Mouse (Mus musculus): ENCODE data around the gene Mon1a. TPM values are rescaled to one million over a fixed set of nuclear protein-coding genes. Genes with fewer than 3 reads are reported as not detected.

The Mon1a gene
- 1 to 10 TPM; 5.9 to 6.7 TPM for total RNA-seq (2021)
- long read RNA-seq, experiment 1, transcript Mon1a-201 (6 exons, 2,042 nt): major isoform, 11 of 12 reads
- long read RNA-seq, experiment 1, partial matches to known transcripts: 0 of 12 reads
- long read RNA-seq, experiment 1, other reads (novel, unspliced or antisense): 1 of 12 reads
- long read RNA-seq, experiment 2, transcript Mon1a-201 (6 exons, 2,042 nt): major isoform, 9 of 11 reads
- long read RNA-seq, experiment 2, partial matches to known transcripts: 1 of 11 reads
- long read RNA-seq, experiment 2, other reads (novel, unspliced or antisense): 0 of 11 reads

GRCm38 (mm10) chr9:107887804-107888266, at the start of gene Mon1a:
Mon1a (plus strand) TSS chr9:107888151.
- intact Hi-C loops (cut with DNase I; ENCODE audit: low total_unique reads): no loop called here
- peak; percentile 83 for DNase-seq

- no peak for DNase-seq
- intact Hi-C loops (cut with DNase I; ENCODE audit: low total_unique reads): no loop called here
Observed at GRCm38 (mm10) chr9:107838869-107839268, 49.1 kb upstream of the Mon1a start.

- intact Hi-C loops (cut with DNase I; ENCODE audit: low total_unique reads): no loop called here
- DNase-seq: no peak
Observed at GRCm38 (mm10) chr9:107842709-107843108, 45.2 kb upstream of the Mon1a start.

- intact Hi-C loops (cut with DNase I; ENCODE audit: low total_unique reads): no loop called here
- no peak for DNase-seq
Observed at GRCm38 (mm10) chr9:107848922-107849321, 39.0 kb upstream of the Mon1a start.

GRCm38 (mm10) chr9:107858343-107858742, 29.6 kb upstream of the Mon1a start:
- no peak for DNase-seq
- intact Hi-C loops (cut with DNase I; ENCODE audit: low total_unique reads): no loop called here

- intact Hi-C loops (cut with DNase I; ENCODE audit: low total_unique reads): no loop called here
- no peak for DNase-seq
Observed at GRCm38 (mm10) chr9:107864493-107864892, 23.5 kb upstream of the Mon1a start.

- intact Hi-C loops (cut with DNase I; ENCODE audit: low total_unique reads): no loop called here
Observed at GRCm38 (mm10) chr9:107866081-107866480, 21.9 kb upstream of the Mon1a start.

GRCm38 (mm10) chr9:107872350-107873098, 15.4 kb upstream of the Mon1a start:
- peak; percentile 95 for DNase-seq
- intact Hi-C loops (cut with DNase I; ENCODE audit: low total_unique reads): no loop called here

More at GRCm38 (mm10) chr9:107866081-107866480, 21.9 kb upstream of the Mon1a start:
- DNase-seq: no peak

- intact Hi-C loops (cut with DNase I; ENCODE audit: low total_unique reads): no loop called here
- DNase-seq: no peak
Observed at GRCm38 (mm10) chr9:107873137-107873536, 14.8 kb upstream of the Mon1a start, which contains the start of gene Rbm6. Rbm6 (minus strand) TSS chr9:107873237.

- DNase-seq: no peak
- intact Hi-C loops (cut with DNase I; ENCODE audit: low total_unique reads): no loop called here
Observed at GRCm38 (mm10) chr9:107880411-107880810, 7.5 kb upstream of the Mon1a start.

- intact Hi-C loops (cut with DNase I; ENCODE audit: low total_unique reads): no loop called here
- peak; percentile 38 for DNase-seq
Observed at GRCm38 (mm10) chr9:107888267-107888850, 408 bp downstream of the Mon1a start.

- DNase-seq: no peak
- intact Hi-C loops (cut with DNase I; ENCODE audit: low total_unique reads): no loop called here
Observed at GRCm38 (mm10) chr9:107890260-107890659, 2.3 kb downstream of the Mon1a start.

- no peak for DNase-seq
- intact Hi-C loops (cut with DNase I; ENCODE audit: low total_unique reads): no loop called here
Observed at GRCm38 (mm10) chr9:107891023-107891422, 3.1 kb downstream of the Mon1a start.

- intact Hi-C loops (cut with DNase I; ENCODE audit: low total_unique reads): no loop called here
- no peak for DNase-seq
Observed at GRCm38 (mm10) chr9:107898563-107898962, 10.6 kb downstream of the Mon1a start.

GRCm38 (mm10) chr9:107899855-107900254, 11.9 kb downstream of the Mon1a start:
- no peak for DNase-seq
- intact Hi-C loops (cut with DNase I; ENCODE audit: low total_unique reads): loop anchor here (5.0 kb wide), 2 partner anchors 52 to 167 kb away; partner anchors contain the start of gene Traip

GRCm38 (mm10) chr9:107900840-107901626, 13.1 kb downstream of the Mon1a start:
- peak; percentile 46 for DNase-seq
- intact Hi-C loops (cut with DNase I; ENCODE audit: low total_unique reads): loop anchor here (5.0 kb wide), 2 partner anchors 51 to 166 kb away; partner anchors contain the start of gene Traip

GRCm38 (mm10) chr9:107901627-107901914, 13.6 kb downstream of the Mon1a start:
- intact Hi-C loops (cut with DNase I; ENCODE audit: low total_unique reads): loop anchor here (5.0 kb wide), 2 partner anchors 51 to 166 kb away; partner anchors contain the start of gene Traip
- no peak for DNase-seq

GRCm38 (mm10) chr9:107904726-107905125, 16.8 kb downstream of the Mon1a start:
- peak; percentile 85 for DNase-seq
- intact Hi-C loops (cut with DNase I; ENCODE audit: low total_unique reads): loop anchor here (5.0 kb wide), 2 partner anchors 48 to 163 kb away; partner anchors contain the start of gene Traip

- peak; percentile 84 for DNase-seq
- intact Hi-C loops (cut with DNase I; ENCODE audit: low total_unique reads): no loop called here
Observed at GRCm38 (mm10) chr9:107906252-107906966, 18.5 kb downstream of the Mon1a start, which contains the start of gene Mst1r. Mst1r (plus strand) TSS chr9:107906873.
